Mouse (Mus musculus): ENCODE measurements at regions not wholly inside any gene's neighbourhood (a gene's known extent, or its start where the extent isn't known, plus 50 kb on each side); places are given as distances from the start of the nearest gene placed in this dataset.

DNA sequence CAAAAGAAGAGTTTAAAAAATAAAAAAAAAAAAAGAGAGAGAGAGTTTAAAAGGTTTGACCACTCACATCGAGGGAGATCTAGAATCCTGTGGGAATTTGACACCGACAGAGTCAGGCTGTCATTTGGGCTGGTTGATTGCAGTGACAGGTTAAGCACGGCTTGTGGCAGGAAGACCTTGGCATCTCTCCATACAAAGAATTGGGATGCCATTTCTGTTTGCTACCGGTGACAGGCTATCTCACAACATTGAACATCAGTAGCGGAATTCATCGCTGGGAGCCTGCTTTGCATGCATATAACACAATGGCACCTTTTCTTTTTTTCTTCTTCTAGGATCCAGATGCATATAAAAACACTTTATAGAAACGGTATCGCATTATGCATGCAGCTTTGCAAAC, 53.7 kb upstream of the Gm26657 start:
- no peak for DNase-seq (ENCODE audit: low read depth in 2 of 2, low spot score in 2 of 2)

DNA sequence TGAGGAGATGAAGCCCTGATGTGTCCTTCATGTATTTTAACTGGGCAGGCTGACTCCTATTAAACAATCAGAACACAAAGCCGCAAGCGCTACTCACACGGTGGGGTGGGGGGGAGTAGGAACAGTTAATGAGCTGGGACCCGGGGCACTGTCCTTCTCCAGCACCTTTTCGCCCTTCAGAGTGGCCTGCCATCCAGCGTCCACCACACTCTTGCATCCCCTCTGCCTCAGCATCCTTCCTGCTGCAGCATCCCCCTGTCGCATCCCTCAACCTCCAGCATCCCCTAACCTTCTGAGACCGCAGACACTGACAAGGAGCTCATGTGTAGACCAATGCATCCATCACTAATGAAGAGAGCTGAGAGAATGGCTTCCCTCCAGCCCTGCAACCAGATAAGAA, 54.2 kb upstream of the Gm26657 start:
- DNase-seq (ENCODE audit: low read depth in 2 of 2, low spot score in 2 of 2), result no peak

DNA sequence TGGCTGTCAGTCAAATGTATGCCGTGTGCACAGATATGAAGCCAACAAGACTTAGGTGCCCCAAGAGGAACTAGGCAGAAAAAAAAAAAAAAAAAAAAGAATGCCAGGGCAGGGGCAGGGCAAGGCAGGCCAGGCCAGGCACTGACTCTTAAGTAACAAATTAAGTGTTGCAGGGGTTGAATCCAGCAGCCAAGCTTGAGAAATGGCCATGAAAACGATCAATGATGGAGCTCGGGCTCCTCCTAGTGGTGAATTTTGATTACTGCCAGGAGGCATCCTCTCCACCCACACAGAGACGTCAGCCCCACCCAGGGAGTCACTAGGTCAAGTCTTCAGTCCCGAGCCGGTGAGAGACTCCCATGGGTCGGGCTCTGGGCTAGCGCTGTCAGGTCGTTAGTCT, 54.7 kb upstream of the Gm26657 start:
- DNase-seq (ENCODE audit: low read depth in 2 of 2, low spot score in 2 of 2), result peak; percentile 51 to 62

DNA sequence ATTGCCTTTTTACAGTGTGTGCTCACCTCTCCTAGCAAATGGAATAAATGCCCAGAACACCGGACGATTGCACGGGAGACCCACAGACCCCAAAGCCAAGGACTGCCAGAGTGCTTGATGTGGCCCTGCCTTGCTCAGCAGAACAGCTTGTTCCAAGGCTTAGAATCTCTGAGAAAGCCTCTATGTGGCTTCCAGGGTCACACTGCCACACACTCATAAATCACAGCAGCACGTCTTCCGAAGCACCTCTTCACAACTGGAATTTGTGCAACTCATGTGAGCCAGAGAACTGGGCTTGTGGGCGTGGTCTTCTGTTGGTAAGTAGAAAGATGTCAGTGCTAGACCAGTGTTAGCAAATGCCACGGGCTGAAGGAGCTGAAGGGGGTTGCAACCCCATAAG, 55.8 kb upstream of the Gm26657 start:
- DNase-seq (ENCODE audit: low read depth in 2 of 2, low spot score in 2 of 2), result no peak

DNA sequence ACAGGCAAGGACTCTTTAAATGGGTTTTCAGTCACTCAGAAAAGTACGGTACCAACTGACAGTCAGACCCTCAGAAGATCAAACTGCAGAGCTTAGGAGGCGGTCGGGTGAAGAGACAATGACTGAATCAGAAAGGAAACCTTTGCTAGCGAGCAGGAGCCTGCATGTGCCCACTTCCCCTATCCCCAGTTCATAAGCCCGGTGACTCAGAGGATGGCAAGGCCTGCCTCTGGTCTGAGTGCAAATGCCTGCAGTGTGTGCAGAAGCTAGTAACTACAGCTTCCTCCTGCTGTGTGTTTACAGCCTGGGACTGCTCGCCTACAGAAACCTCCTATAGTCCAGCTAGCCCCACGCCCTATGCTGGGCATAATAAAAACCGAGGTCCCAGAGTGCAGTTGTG, 58.7 kb upstream of the Gm26657 start:
- DNase-seq (ENCODE audit: low read depth in 2 of 2, low spot score in 2 of 2), result no peak

DNA sequence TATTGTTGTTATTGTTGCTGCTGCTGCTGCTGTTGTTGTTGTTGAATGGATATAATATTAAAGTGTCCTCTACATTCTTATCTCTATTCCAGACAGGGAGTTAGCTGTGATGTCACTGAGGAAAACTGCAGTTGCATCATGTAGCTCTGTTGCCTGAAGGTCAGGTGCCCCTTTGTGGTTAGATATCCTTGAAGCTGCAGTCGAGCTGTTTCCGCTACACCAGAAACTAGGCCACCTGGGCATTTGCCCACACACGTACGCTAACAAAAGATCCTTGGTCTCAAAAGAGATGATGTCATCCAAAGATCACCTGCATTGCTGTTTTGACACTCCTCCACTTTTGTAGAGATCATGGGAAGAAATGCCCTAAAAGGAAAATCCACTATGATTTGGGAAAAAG, 66.0 kb upstream of the Gm26657 start:
- no peak for DNase-seq (ENCODE audit: low read depth in 2 of 2, low spot score in 2 of 2)

DNA sequence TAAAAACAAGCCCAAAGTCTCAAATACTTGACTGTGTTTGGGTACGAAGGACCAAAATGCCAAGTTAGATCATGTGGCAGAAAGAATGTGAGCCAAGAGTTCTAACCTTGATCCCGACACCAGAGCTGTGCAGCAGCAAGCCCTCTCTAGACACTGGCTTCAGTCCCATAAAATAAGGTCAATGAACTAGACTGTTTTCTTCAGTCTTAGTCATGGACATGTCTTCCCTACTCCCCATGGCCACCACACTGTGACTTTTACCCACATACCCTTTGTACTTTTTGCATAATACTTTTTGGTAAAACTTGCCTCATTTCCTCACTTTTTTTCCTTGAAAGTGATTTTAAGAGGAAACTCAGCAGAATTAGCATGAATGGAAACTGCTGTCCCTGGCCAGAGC, 74.9 kb upstream of the Gm26657 start:
- no peak for DNase-seq (ENCODE audit: low read depth in 2 of 2, low spot score in 2 of 2)

DNA sequence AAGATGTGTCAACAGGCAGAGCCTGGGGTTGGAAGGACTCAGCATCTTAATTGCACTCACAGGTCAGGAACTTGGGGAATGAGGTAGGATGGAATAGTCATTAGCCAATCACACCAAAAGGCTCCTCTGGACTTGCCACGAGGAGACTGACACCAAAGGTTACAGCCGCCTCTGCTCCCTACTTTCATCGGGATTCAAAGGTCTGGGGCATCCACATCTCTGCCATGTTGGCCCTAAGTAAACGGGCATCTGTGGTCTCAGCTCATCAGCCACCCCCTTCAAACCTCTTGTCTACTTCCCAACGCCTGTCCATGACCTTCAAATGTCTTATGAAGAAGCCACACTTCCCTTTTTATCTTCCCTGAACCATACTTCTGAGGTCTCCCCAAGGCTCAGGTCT, 78.1 kb upstream of the Gm26657 start:
- DNase-seq (ENCODE audit: low read depth in 2 of 2, low spot score in 2 of 2), result no peak

DNA sequence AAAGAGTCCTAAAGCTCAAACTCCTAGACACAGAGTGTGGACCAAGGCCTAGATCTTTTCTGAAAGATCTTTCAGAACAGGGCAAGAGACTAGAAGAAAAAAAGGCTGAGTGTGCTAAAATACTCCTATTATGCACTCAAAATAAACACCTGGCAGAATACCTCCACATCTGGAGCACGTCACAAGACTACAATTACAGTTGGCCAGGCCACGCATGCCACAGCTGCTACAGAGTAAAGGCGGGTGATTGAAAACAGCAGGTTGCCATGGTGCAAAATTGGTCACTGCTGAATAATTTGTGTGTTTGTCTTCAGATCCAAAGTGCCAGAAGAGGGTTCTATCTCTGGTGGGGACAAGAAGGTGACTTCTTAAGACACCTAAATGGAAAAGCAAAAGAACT, 82.8 kb upstream of the Gm26657 start:
- no peak for DNase-seq (ENCODE audit: low read depth in 2 of 2, low spot score in 2 of 2)

DNA sequence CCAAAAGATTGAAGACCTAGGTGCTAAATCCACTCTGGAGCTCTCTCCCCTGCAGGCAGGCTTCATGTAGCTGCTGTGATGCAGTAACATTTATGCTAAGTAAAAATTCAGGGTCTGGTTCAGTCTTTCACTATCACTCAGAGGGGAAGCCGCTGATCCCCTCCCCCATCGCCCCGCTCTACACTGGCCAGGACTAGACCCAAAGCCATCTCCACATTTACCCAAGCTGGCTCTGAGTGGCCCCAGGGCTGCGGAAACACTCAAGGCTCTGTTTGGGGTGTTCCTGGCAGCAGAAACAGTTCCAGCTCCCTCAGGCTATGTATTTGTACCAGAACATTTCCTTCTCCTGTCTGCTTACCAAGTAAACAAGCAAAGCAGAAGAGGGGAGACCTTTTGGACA, 85.5 kb upstream of the Gm26657 start:
- DNase-seq (ENCODE audit: low read depth in 2 of 2, low spot score in 2 of 2), result no peak

DNA sequence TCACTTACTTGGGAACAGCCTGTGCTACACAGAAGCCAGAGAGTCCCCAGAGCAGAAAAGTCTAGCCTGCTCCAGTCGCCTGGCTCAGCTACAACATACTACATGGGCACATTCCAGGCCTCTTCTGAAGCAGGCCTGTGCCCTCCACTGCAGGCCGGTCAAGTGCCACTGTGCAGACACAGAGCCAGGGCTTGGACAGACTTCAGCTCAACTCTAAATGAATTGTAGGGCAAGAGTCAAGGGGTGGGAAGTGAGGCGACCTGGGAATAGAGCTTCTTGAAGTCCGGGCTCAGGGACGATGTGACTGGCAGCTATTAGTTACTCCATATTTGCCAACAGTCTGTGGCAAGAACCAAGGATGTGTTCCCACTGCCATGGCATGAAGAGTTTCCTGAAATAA, 87.1 kb upstream of the Gm26657 start:
- no peak for DNase-seq (ENCODE audit: low read depth in 2 of 2, low spot score in 2 of 2)

DNA sequence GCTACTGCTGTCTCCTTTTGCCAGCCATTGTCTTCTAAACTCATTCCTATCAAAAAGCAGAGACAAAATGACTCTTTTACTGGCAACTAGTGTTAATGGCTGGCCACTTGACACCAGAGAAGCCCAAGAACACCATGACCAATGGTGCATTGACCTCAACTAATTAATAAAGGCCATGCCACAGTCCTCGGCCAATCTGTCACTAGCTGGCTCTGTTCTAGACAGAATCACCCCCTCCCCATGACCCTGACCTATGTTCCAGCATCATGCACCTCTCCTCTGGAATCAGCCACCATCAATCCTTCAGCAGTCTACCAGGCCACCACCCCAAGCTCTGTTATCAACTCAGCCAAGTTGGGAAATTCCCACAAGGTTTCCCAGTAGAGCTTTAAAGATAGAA, 90.1 kb upstream of the Gm26657 start:
- no peak for DNase-seq (ENCODE audit: low read depth in 2 of 2, low spot score in 2 of 2)

DNA sequence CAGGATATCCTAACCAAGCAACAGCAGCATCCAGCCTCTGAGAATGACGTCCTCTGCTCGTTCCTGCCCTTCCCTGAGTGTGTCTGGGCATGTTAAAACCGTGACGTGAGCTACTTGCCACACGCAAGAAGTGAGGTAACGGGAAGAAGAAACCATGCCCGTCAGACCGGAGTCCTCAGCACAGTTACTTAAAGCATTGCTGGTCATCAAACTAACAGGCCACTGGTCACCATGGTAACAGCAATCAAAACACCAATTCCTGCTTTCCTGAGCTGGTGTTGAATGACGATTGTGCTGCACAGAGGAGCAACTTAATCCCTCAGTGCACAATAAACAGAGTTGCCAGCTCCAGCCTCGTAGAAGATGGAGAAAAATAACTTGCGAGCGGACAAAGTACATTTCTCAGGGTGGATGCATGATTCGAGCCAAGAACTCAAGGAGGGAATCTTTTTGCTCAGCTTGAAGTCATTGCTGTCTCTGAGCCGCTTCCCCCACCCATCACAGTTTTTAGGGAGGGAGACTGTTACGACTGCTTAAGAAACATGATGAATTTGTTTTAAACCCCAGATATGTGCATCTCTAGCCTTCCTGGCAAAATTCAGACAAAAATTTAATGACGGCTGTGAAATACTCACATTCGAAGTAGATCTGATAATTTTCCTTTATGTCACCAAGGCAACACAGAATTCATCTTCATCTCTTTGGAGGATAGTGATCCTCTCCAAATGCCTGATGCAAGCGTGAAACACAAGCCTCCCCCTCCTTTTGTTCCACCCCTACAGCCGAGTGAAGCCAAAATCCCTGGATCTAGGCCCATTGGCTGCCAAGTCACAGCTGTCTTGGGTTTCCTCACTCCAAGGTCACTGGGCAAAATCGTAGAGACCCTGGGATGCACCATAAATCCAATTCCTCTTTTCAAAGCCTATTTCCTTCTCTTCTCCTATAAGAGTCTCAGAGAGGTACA, 95.6 kb upstream of the Gm26657 start:
- DNase-seq (ENCODE audit: low read depth in 2 of 2, low spot score in 2 of 2), result no peak

DNA sequence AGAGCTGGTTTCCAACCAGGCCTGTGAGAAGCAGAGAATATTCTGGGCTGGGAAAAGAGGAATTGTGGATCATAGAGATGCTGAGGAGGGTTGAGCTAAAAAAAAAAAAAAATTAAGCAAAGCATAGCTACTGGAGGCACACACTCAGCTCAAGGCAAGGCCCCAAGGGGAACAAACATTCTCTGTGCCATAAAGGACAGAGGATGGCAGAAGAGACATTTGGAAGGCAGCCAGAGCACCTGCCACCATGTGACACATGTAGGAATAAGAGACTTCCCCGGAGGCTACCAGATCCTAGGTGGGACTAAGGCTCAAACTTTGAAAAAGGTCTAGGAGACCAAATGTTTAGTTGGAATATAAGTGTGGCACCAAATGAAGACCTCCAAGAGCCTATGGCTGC, 96.4 kb upstream of the Gm26657 start:
- no peak for DNase-seq (ENCODE audit: low read depth in 2 of 2, low spot score in 2 of 2)

DNA sequence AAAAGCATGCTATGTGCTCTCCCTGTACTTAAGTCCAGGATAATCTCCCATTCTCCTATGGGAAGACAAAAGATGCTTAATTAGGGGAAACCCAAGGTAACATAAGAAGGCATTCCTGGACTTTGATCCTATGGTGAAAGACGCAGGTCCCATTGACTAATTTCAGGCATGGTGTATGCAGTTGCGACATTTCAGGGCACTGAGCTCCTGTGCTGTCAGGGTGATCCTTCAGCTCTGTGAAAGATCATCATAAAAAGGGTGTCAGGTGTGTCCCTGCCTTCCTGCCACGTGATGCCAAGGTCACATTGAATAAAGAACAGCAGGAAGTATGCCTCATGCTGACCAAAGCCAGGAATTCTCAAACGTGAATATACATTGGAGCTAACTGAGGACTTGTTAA, 100.2 kb upstream of the Gm26657 start:
- DNase-seq (ENCODE audit: low read depth in 2 of 2, low spot score in 2 of 2), result no peak

DNA sequence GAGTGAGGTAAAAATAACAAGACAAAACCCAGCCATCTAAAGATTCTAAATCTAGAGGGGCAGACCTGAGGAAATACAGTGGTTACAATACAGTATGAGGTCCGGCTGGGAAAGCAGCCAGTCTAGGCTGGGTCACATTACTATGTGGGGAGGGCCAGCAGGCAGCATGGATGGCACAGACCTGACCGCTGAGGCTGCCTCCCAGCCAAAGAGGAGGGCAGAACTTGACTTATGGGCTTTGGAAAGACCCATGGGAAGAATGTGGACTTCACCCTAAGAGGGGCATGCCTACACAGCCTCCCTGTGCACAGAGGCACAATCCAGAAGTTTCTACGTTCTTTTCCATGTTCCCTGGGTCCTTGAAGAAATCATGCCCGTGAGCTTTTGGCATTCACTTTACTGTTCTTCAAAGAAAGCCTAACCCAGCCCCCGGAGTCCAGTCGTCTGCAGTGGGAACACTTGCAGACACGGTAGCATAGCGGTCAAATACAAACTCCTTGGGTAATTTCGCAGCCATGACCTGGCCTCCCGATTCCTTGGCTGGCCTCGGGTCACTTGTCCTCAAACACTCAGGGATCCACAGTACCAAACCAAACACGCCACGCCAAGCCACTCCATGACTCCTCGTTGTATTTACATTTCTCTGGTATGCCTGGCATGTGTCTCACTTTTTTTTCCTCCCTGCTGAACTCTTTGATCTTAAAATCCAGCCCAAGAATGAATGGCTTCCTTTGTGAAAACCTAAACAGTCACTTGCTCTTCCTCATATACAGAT, 101.0 kb upstream of the Gm26657 start:
- DNase-seq (ENCODE audit: low read depth in 2 of 2, low spot score in 2 of 2), result no peak

DNA sequence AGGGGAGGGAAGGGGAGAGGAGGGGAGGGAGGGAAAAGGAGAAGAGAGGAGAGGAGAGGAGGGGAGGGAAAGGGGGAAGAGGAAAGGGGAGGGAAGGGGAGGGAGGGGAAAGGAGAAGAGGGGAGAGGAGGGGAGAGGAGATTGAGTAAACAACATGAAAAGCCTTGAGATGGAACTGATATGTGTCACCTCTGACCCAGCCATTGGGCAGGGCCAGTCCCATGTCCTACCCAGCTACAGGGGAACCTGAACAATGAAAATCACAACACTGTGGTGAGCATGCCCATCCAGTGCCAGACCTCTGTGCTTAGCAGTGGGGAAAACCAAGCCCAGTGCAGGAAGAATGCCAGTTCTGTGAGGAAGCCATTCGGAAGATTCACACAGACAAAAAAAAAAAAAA, 103.6 kb upstream of the Gm26657 start:
- DNase-seq (ENCODE audit: low read depth in 2 of 2, low spot score in 2 of 2), result no peak

DNA sequence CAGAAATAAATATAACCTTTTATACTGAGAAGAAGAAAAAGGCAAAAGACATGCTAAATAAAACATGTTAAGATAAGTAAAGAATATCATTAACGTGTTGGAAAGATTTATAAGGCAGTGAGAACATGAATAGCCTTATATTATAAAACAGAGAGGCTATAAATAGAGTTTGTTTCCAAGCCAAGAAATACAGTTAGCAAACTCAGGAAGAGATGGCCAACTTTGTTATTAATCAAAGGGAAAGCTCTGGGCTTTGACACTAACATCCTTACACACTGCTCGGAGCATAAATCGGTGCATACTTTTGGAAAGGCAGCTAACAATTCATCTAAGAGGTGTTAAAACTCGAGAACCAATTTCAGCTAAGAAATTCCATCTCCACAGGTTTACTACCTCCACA, 106.3 kb upstream of the Gm26657 start:
- DNase-seq (ENCODE audit: low read depth in 2 of 2, low spot score in 2 of 2), result no peak

DNA sequence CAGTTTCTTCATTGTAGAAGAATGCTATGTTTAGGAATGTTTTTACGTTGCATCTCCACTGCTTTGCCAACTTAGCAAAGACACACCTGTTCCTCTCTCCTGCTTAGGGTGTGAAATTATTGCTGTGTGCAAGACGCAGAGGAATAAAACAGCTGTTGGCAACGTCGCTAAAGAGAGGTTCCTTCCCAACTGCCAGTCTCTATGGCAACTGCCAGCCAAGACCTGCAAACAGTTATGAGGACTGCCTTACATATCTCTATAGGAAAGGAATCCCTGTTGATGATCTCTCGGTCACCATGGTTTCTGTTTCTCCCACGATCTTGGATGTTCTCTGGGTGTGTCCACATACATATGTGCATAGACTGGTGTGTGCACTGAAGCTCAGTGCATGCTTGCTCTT, 109.6 kb upstream of the Gm26657 start:
- no peak for DNase-seq (ENCODE audit: low read depth in 2 of 2, low spot score in 2 of 2)

DNA sequence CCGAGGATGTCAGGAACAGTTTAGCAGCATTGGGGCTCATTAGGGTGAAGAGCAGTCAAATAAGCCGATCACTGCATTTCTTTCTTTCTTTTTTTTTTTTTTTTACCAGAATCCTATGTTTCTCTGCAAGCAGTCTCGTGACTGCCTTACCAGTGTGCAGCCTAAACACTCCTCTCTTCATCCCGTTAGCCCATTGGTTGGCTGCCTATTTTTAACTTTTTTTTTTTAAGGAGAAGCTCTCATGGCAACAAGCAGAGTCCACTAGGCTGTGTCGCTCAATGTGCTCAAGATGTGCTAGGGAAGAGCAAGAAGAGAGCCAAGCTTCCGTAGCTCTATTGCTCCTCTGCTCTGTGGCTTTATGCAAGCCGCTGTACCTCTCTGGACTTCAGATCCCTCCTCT, 112.7 kb upstream of the Gm26657 start:
- no peak for DNase-seq (ENCODE audit: low read depth in 2 of 2, low spot score in 2 of 2)

DNA sequence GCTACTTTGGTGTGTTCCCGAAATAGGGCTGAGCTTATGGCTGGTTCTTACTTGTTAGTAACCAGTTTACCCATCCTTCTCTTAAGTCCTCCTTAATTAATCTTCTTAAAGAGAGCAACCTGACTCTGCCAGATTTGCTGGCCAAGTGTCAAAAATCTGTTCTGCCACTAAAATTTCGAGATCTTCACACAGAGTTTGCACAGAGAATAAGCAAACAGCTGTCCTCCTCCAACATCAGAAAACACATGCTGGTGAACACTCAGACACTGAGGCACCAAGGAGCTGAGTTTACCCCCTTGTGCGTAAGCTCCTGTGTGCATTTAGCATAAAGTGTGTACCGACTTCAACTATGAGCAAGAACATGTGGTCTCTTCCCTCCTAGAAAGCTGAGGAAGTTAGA, 118.1 kb upstream of the Gm26657 start:
- DNase-seq (ENCODE audit: low read depth in 2 of 2, low spot score in 2 of 2), result no peak

DNA sequence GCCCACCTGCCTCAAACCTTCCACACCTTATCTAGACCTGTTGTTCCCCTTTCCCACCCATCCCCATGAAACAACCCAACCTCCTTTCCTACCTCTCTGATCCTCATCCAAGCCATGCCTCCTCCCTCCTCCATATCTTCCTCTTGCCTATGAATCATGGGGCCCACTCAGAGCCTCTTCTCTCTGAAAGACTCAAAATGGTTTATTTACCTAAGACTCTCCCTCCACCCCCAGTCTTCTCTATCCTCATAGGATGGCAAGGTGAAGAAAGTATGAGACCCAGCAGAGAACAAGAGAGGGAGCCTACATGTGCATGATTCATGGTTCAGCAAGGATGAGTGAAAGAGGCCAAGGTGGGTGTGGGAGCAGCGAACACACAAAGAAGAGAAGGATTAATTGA, 118.5 kb upstream of the Gm26657 start:
- DNase-seq (ENCODE audit: low read depth in 2 of 2, low spot score in 2 of 2), result no peak

DNA sequence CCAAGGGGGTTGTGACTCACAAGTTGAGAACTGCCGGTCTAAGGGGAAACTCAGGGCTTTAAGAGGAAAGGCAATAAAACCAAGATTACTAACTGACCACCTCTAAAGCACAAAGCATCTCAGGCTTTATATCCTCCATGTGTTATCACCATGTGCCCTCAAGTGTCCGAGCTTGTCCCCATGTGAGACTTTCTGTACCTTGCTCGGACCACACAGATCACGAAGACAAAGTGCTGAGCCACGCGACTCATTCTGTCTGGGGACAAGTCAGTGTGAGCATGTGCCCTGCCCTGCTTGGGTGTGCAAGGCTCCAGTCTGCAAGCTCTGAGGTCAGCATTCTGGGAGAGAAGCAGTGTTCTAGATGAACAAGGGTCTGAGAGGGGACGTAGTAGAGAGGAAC, 119.2 kb upstream of the Gm26657 start:
- no peak for DNase-seq (ENCODE audit: low read depth in 2 of 2, low spot score in 2 of 2)

Data from CD8-positive naive resting alpha-beta T cell, adult 2 months (primary cell).